Mouse (Mus musculus) gastrocnemius, adult 2 months (tissue): ENCODE data around the gene Fmo4. TPM values are rescaled to one million over a fixed set of nuclear protein-coding genes. Genes with fewer than 3 reads are reported as not detected.

Experiments
- DNase-seq: peaks from one replicate; pipeline ENCODE4 v3.0.0; 2022
- H3K27ac ChIP-seq: fragments of 200-600 bp; 2 replicates; pipeline ENCODE4 v1.8.1; 2022; ENCODE audit warnings: mild to moderate bottlenecking
- H3K4me3 ChIP-seq: fragments of 200-600 bp; 2 replicates; pipeline ENCODE4 v1.8.1; 2022; ENCODE audit warnings: mild to moderate bottlenecking, moderate library complexity
- CTCF ChIP-seq: fragments of 200-600 bp; IDR thresholded peaks from 2 replicates; pipeline ENCODE4 v1.8.1; 2022; ENCODE audit warnings: antibody characterized with exemption, mild to moderate bottlenecking, moderate library complexity
- intact Hi-C: fragments of 180-260 bp; cut with DNase I; formaldehyde crosslinking; loops from one replicate; pipeline ENCODE4 v1.15.1; 2025
- long read RNA-seq, 2 experiments: library from polyadenylated mRNA; stranded (forward); transcript quantifications; one replicate each; pipeline ENCODE4 v2.0.0; 2021
- total RNA-seq, 2 experiments: library from RNA; stranded (reverse); gene quantifications; 2 replicates each; pipeline ENCODE4 v1.2.3; 2021

Gene Fmo4
- not detected for total RNA-seq
- long read RNA-seq, experiment 1, result 0 reads
- long read RNA-seq, experiment 2, result 0 reads

- DNase-seq, result peak; percentile 43
- intact Hi-C loops, result loop anchor here (5.0 kb wide), 1 partner anchor 259 kb away; no protein-coding TSS in a partner anchor
- peak; percentile 69 for TF ChIP-seq CTCF
- peak within 1 kb of the TSS; percentile 53 for H3K4me3 ChIP-seq
- no peak within 1 kb of the TSS for H3K27ac ChIP-seq
Observed at GRCm38 (mm10) chr1:162813836-162814156, at the start of gene Fmo4. TSS of gene Fmo4 (minus strand) at chr1:162813972.

DNA sequence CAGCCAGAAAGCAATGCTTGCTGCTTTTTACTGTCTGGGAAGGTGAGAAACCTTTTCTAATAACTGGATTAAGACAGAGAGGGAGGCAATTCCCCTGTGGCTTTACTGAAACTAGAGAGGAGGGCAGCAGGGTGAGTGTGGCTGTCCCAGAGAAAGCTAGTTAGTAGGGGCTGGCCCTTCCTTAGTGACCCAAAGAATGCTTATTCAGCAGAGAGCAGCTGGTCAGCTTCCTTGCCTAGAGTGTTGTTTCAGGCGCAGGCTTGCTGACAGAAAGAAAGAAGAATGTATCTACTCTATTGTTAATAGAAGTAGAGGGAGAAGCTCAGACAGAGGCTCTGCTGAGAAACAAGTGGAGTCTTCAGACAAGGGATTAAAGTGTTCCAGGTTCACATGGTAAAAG, 48.6 kb upstream of the Fmo4 start:
- DNase-seq, result no peak
- peak overlapping the region; percentile 65 for H3K4me3 ChIP-seq
- peak overlapping the region; percentile 43; the same call in 1 of the 2 replicates for H3K27ac ChIP-seq
- no peak for TF ChIP-seq CTCF
- intact Hi-C loops, result no loop called here

GRCm38 (mm10) chr1:162859996-162860605, 46.3 kb upstream of the Fmo4 start:
- no peak for TF ChIP-seq CTCF
- intact Hi-C loops, result no loop called here
- no peak for DNase-seq
- H3K27ac ChIP-seq, result peak overlapping the region; percentile 43; the same call in 1 of the 2 replicates
- H3K4me3 ChIP-seq, result peak overlapping the region; percentile 78

- Histone ChIP-seq H3K27ac (peak overlapping the region; percentile 81), H3K4me3 (peak overlapping the region; percentile 78)
- intact Hi-C loops, result no loop called here
- no peak for TF ChIP-seq CTCF
- no peak for DNase-seq
Observed at GRCm38 (mm10) chr1:162859545-162859976, 45.8 kb upstream of the Fmo4 start.

GRCm38 (mm10) chr1:162858748-162859130, 45.0 kb upstream of the Fmo4 start:
- H3K4me3 ChIP-seq, result peak overlapping the region; percentile 78
- intact Hi-C loops, result no loop called here
- TF ChIP-seq CTCF, result no peak
- H3K27ac ChIP-seq, result peak overlapping the region; percentile 81
- DNase-seq, result peak; percentile 33

GRCm38 (mm10) chr1:162857766-162858747, 44.3 kb upstream of the Fmo4 start:
- Histone ChIP-seq H3K27ac (peak overlapping the region; percentile 81), H3K4me3 (peak overlapping the region; percentile 78)
- intact Hi-C loops, result no loop called here
- no peak for DNase-seq
- no peak for TF ChIP-seq CTCF

DNA sequence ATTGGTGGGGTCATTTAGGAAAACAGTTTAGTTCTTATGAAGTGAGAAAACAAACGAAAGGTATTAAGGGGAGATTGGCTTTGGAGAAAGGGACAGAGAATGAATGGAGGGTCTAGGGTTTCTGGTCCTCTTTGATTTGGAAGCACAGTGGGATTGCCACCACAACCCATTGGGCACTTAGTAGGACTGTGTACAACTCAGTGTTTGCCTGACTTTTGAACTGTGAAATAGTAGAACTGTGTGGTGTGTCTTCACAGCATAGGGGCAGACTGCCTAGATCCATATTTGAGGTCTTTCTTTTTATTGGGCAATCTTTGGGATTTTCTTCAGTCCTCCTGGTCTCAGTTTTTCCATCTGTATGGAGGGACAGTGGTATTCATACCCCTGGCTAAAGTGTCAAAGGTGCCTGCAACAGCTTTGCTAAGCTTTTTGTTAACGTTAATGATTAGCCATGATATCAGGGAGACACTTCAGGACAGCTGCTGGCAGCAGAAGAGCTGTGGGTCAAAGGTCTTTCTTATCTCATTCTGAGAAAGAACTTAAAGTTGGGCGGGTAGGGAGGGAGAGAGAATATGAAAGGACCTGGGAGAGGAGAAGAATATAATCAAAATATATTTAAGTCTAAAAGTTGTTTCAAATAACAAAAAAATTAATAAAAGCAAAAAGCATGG, 40.2 kb upstream of the Fmo4 start:
- no peak for TF ChIP-seq CTCF
- Histone ChIP-seq H3K27ac (no peak overlapping the region), H3K4me3 (no peak overlapping the region)
- DNase-seq, result no peak
- intact Hi-C loops, result no loop called here

- H3K27ac ChIP-seq, result no peak overlapping the region
- peak; percentile 45 for TF ChIP-seq CTCF
- H3K4me3 ChIP-seq, result no peak overlapping the region
- no peak for DNase-seq
- intact Hi-C loops, result no loop called here
Observed at GRCm38 (mm10) chr1:162847554-162847953, 33.8 kb upstream of the Fmo4 start.

DNA sequence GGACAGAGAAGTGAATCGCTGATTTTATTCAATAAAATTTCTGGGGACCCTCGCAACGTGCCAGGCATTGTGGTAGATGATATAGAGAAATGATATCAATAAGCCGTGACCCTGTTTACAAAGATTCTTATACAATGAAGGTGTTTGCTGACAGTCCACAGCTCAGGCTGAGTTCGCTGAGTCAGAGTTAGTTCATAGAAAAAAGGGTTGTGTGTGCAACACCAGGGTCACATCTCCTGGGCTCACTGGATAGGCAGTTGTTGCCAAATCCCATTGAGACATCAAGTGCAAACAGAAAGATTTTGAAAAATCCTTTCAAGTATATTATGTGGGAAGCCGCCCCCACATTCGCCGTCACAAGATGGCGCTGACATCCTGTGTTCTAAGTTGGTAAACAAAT, 26.4 kb upstream of the Fmo4 start:
- no peak overlapping the region for H3K4me3 ChIP-seq
- no peak for DNase-seq
- no peak overlapping the region for H3K27ac ChIP-seq
- intact Hi-C loops, result no loop called here
- TF ChIP-seq CTCF, result no peak

- no peak for TF ChIP-seq CTCF
- H3K27ac ChIP-seq, result no peak overlapping the region
- intact Hi-C loops, result no loop called here
- H3K4me3 ChIP-seq, result no peak overlapping the region
- no peak for DNase-seq
Observed at GRCm38 (mm10) chr1:162838976-162839375, 25.2 kb upstream of the Fmo4 start.

- intact Hi-C loops, result no loop called here
- no peak for TF ChIP-seq CTCF
- DNase-seq, result no peak
- H3K4me3 ChIP-seq, result no peak overlapping the region
- no peak overlapping the region for H3K27ac ChIP-seq
Observed at GRCm38 (mm10) chr1:162834342-162834741, 20.6 kb upstream of the Fmo4 start.

DNA sequence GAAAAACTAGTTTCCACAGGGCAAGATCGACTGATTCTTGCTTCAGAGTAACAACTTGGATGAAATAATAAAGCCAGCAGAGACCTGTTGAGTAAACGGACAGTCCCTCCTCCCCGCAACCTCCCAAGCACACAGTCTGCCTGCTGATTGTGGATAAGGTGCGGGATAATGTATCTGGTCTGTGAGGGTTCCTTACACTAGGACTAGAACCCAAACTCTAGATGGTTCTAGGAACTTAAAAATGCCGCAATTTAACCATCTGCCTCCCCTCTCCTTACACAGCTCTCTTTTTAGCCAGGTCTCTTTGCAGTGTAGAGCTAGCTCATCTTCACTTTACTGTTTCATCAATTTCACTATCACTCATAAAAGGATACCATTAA, 18.8 kb upstream of the Fmo4 start:
- DNase-seq, result no peak
- Histone ChIP-seq H3K4me3 (no peak overlapping the region), H3K27ac (no peak overlapping the region)
- intact Hi-C loops, result no loop called here
- no peak for TF ChIP-seq CTCF
